Mouse (Mus musculus) neural tube, embryonic 10.5 days (tissue): Measurements from ENCODE around the gene Atad2b.
"Not testable (repeated sequence)": the region's sequence is repeated elsewhere in the genome, so short reads cannot be mapped to it uniquely, and the experiment has no call there.

Experiments used
- DNase-seq: peaks from one replicate; pipeline ENCODE4 v3.0.0-alpha.2; 2017; ENCODE audit warnings: low spot score; ENCODE audit errors: extremely low spot score

Atad2b gene

GRCm38 (mm10) chr12:4916994-4917804 lies at the start of gene Atad2b:
Atad2b (plus strand) TSS chr12:4917353.
- DNase-seq, result peak; percentile 98

GRCm38 (mm10) chr12:4868924-4869323 lies 48.2 kb upstream of the Atad2b start:
- DNase-seq, result no peak

DNA sequence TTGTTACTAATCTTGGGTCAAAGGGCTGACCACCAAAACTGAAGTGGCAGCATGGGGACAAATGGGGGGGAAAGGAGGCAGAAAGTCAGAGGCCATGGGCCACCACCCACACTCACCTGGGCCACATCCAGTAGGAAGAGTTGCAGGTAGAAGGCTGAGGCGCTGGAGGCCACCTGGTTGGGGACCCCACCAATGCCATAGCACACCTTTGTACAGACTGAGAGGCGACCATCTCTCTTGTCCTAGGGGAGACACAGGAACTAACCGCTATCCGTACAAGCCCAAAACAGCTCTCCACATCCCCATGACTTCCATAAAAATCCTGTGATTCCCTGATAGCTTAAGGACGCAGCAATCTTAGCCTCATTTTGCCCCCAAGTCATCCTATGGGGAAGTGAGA lies 45.9 kb upstream of the Atad2b start:
- DNase-seq, result no peak

- DNase-seq, result no peak
Observed at GRCm38 (mm10) chr12:4872273-4872672, 44.9 kb upstream of the Atad2b start.

GRCm38 (mm10) chr12:4872983-4873477 lies 44.1 kb upstream of the Atad2b start:
- no peak for DNase-seq

DNA sequence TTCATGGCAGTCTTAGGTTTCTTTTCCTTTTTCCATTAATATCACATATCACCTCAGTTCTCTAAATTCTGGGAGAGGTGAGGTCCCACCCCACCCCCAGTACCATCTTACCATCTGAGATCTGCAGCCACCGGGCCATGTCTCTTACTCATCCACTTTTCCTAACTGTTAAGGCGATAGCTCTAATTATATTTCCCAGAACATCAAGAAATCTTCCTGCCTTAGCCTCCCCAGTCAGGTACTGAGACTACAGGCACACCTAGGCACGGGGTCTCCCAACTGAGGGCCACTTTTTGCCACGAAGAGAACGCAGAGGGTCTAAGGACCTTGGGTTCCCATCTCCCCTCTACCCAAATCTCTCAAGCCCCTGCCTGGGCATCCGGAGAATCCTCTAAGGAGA lies 43.6 kb upstream of the Atad2b start:
- no peak for DNase-seq

GRCm38 (mm10) chr12:4874161-4874927 lies 42.8 kb upstream of the Atad2b start, which contains the start of gene Mfsd2b:
Mfsd2b (minus strand) TSS chr12:4874359.
- DNase-seq, result peak; percentile 58

DNA sequence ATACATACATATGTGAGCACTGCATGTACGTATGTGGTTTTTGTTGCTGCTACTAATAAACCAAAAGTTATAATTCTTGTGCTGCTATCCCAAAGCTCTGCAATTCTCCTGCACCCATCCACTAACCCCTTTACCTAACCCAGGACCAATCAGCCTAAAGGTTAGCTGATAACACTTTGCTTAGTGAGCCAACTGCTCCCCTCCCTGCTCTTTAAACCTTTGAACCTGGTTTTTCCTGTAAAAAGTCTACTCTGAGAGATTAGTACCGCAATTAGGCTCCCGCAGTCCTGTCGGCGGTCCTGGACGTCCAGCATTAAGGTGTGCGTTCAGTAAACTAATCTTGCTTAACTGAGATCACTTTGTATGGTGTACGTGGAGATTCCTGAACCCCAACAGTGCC lies 41.5 kb upstream of the Atad2b start:
- DNase-seq, result no peak

GRCm38 (mm10) chr12:4878296-4878783 lies 38.8 kb upstream of the Atad2b start:
- DNase-seq, result no peak

- no peak for DNase-seq
Observed at GRCm38 (mm10) chr12:4879048-4879447, 38.1 kb upstream of the Atad2b start.

- no peak for DNase-seq
Observed at GRCm38 (mm10) chr12:4882086-4882485, 35.1 kb upstream of the Atad2b start.

- DNase-seq, result no peak
Observed at GRCm38 (mm10) chr12:4885062-4885461, 32.1 kb upstream of the Atad2b start.

- not testable (repeated sequence) for DNase-seq
Observed at GRCm38 (mm10) chr12:4886581-4886980, 30.6 kb upstream of the Atad2b start.

DNA sequence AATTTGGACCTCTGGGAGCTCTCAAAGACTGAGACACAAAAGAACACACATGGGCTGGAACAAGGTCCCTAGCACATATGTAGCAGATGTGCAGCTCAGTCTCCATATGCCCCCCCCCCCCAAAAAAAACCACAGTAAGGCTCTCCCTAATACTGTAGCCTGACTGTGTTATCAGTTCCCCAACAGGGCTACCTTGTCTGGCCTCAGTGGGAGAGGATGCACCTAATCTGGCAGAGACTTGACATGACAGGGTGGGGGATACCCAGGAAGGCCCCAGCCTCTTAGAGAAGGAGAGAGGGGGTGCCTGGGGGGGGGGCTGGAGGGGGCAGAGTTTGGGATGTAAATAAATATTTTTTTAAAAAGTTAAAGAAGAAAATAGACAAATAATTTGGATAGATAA lies 28.4 kb upstream of the Atad2b start:
- no peak for DNase-seq

DNA sequence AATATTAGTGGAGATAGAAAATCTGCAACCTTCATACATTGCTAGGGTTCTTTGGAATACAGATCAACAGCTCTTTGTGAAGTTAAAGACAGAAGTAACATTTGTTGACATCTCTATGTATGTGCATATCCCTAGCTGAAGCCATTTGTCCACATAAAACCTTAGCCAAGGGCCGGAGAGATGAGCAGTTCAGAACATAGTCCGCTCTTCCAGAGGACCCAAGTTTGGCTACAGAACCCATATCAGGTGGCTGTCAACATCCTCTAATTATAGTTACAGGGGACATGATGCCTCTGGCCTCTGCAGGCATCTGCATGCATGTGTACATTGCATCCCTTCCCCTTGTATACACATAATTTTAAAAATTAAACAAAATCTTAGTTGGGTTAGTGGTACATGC lies 27.9 kb upstream of the Atad2b start:
- DNase-seq, result no peak

DNA sequence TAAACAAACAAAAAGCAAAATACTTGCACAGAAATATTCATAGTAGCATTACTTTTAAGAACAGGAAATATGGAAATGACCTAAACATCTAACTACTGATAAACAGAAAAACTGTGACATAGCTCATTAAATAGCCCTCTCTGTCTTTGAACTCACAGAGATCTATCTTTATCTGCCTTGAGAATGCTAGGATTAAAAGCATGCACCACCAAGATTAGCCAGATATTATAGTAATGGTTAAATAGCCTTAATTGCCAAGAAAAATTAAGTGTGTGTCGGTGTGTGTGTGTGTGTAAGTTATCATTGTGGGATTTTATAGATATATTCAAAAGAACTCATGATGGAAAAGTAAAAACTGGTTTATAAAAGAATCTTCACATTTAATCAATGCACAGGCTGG lies 27.3 kb upstream of the Atad2b start:
- no peak for DNase-seq

- DNase-seq, result no peak
Observed at GRCm38 (mm10) chr12:4898024-4898423, 19.1 kb upstream of the Atad2b start.

GRCm38 (mm10) chr12:4905946-4906345 lies 11.2 kb upstream of the Atad2b start:
- no peak for DNase-seq

DNA sequence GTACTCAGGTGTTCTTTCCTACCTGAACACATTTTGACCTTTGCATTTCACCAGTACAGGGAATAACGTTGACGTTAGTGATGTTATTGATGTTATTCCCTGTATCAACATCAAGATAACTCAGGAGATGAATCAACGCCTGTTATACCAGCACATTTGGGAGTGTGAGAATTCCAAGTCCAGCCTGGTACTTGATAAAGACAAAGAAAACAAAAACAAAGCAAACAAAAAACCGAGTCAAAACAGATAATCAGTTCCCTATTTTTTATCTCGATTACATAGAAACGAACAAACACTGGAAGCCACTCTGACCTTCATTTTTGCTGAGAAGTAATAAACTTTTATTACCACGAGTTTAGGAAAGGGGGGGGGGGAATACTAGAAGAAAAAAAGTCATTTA lies 10.7 kb upstream of the Atad2b start:
- DNase-seq, result no peak

GRCm38 (mm10) chr12:4906951-4907906 lies 9.9 kb upstream of the Atad2b start, which contains the start of gene Ubxn2a:
Ubxn2a (minus strand) TSS chr12:4907705.
- peak; percentile 88 for DNase-seq

DNA sequence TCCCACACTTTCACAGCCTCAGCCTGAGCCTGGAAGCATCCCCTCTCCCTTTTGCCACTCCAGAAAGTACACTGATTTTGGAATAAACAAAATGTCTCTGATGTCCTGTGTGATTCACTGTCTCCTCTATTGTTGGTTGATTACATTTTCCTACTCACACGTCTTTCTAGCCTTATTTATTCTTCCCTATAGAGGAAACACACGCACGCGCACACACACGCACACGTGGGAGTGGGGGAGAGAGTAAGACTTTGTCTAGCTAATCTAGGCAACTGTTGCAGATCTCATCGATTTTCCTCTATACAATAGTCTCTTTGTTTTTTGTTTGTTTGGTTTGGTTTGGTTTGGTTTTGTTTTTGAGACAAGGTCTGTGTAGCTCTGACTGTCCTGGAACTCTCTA lies 8.8 kb upstream of the Atad2b start:
- DNase-seq, result no peak
